Mouse (Mus musculus): ENCODE results near the gene C2cd2. TPM values are rescaled to one million over a fixed set of nuclear protein-coding genes. Genes with fewer than 3 reads are reported as not detected.

Gene C2cd2
- polyA plus RNA-seq (2014; fragmentation: Illumina TruSeq; extraction: RNeasy Lipid Tissue Mini Kit (QIAGEN cat#74804); ENCODE audit: low read depth, low replicate concordance) = 59.1 TPM

GRCm38 (mm10) chr16:97962151-97962948 lies at the start of gene C2cd2, which contains the start of gene Zbtb21:
Gene C2cd2, minus strand, starts transcription at chr16:97962598.
Gene Zbtb21, minus strand, starts transcription at chr16:97962622.

GRCm38 (mm10) chr16:97996616-97997382 lies 34.4 kb upstream of the C2cd2 start, which contains the start of gene B230307C23Rik:
Gene B230307C23Rik, plus strand, starts transcription at chr16:97997315.

GRCm38 (mm10) chr16:97851741-97852319 lies 110.6 kb downstream of the C2cd2 start, which contains the start of gene Prdm15:
Gene Prdm15, minus strand, starts transcription at chr16:97851850.

Other genes with a start within 250 kb of the C2cd2 start
- gene Ripk4, start 198.8 kb downstream of the C2cd2 start, polyA plus RNA-seq (2014; fragmentation: Illumina TruSeq; extraction: RNeasy Lipid Tissue Mini Kit (QIAGEN cat#74804); ENCODE audit: low read depth, low replicate concordance) = 1.8 TPM
- 2.0 TPM for gene Prdm15, start 110.7 kb downstream of the C2cd2 start, polyA plus RNA-seq (2014; fragmentation: Illumina TruSeq; extraction: RNeasy Lipid Tissue Mini Kit (QIAGEN cat#74804); ENCODE audit: low read depth, low replicate concordance)
- 3.5 TPM for gene Zbtb21, start within 50 bp of the C2cd2 start, polyA plus RNA-seq (2014; fragmentation: Illumina TruSeq; extraction: RNeasy Lipid Tissue Mini Kit (QIAGEN cat#74804); ENCODE audit: low read depth, low replicate concordance)
- gene B230307C23Rik, start 34.7 kb upstream of the C2cd2 start, polyA plus RNA-seq (2014; fragmentation: Illumina TruSeq; extraction: RNeasy Lipid Tissue Mini Kit (QIAGEN cat#74804); ENCODE audit: low read depth, low replicate concordance) = 13.4 TPM
- 5.7 TPM for gene A630089N07Rik, start 119.9 kb upstream of the C2cd2 start, polyA plus RNA-seq (2014; fragmentation: Illumina TruSeq; extraction: RNeasy Lipid Tissue Mini Kit (QIAGEN cat#74804); ENCODE audit: low read depth, low replicate concordance)